Mouse (Mus musculus): Measurements from ENCODE around the gene Rpp38. TPM values are rescaled to one million over a fixed set of nuclear protein-coding genes. Genes with fewer than 3 reads are reported as not detected.
A peak's percentile ranks its signal among the peaks of the same experiment; 100 is the strongest.

Rpp38 gene
- polyA plus RNA-seq (2012; ENCODE audit: insufficient read depth, insufficient read length, missing spikeins), result 6.7 and 13.6 TPM in 2 replicates

- peak within 1 kb of the TSS; percentile 77 for H3K27ac ChIP-seq (replicated peaks; ENCODE audit: low read depth, low read length)
- peak within 1 kb of the TSS; percentile 85 for H3K4me3 ChIP-seq (ENCODE audit: insufficient read depth, low read depth, low read length)
- peaks cover 3% of the 10 kb centered on the region; the same call in 1 of the 2 replicates for H3K4me1 ChIP-seq (ENCODE audit: control insufficient read depth, insufficient read depth, insufficient read length, low read length)
Observed at GRCm38 (mm10) chr2:3332484-3333242, at the start of gene Rpp38. Gene Rpp38, minus strand, starts transcription at chr2:3332643.

- H3K4me1 ChIP-seq (ENCODE audit: control insufficient read depth, insufficient read depth, insufficient read length, low read length), result no peaks in the 10 kb centered on the region
- no peak overlapping the region for H3K27ac ChIP-seq (replicated peaks; ENCODE audit: low read depth, low read length)
- H3K4me3 ChIP-seq (ENCODE audit: insufficient read depth, low read depth, low read length), result no peak overlapping the region
Observed at GRCm38 (mm10) chr2:3365127-3365526, 32.7 kb upstream of the Rpp38 start.

- Histone ChIP-seq H3K27ac (replicated peaks; ENCODE audit: low read depth, low read length) (no peak overlapping the region), H3K4me3 (ENCODE audit: insufficient read depth, low read depth, low read length) (no peak overlapping the region), H3K4me1 (ENCODE audit: control insufficient read depth, insufficient read depth, insufficient read length, low read length) (no peaks in the 10 kb centered on the region)
Observed at GRCm38 (mm10) chr2:3361067-3361466, 28.6 kb upstream of the Rpp38 start.

GRCm38 (mm10) chr2:3357887-3358286, 25.4 kb upstream of the Rpp38 start:
- Histone ChIP-seq H3K27ac (replicated peaks; ENCODE audit: low read depth, low read length) (no peak overlapping the region), H3K4me3 (ENCODE audit: insufficient read depth, low read depth, low read length) (no peak overlapping the region), H3K4me1 (ENCODE audit: control insufficient read depth, insufficient read depth, insufficient read length, low read length) (no peaks in the 10 kb centered on the region)

GRCm38 (mm10) chr2:3356311-3356710, 23.9 kb upstream of the Rpp38 start:
- Histone ChIP-seq H3K4me1 (ENCODE audit: control insufficient read depth, insufficient read depth, insufficient read length, low read length) (no peaks in the 10 kb centered on the region), H3K27ac (replicated peaks; ENCODE audit: low read depth, low read length) (0 out of 2 replicates have a peak overlapping the region, but pooled peaks have one; percentile 21), H3K4me3 (ENCODE audit: insufficient read depth, low read depth, low read length) (no peak overlapping the region)

GRCm38 (mm10) chr2:3355793-3356192, 23.4 kb upstream of the Rpp38 start:
- no peak overlapping the region for H3K27ac ChIP-seq (replicated peaks; ENCODE audit: low read depth, low read length)
- H3K4me1 ChIP-seq (ENCODE audit: control insufficient read depth, insufficient read depth, insufficient read length, low read length), result no peaks in the 10 kb centered on the region
- no peak overlapping the region for H3K4me3 ChIP-seq (ENCODE audit: insufficient read depth, low read depth, low read length)

- no peaks in the 10 kb centered on the region for H3K4me1 ChIP-seq (ENCODE audit: control insufficient read depth, insufficient read depth, insufficient read length, low read length)
Observed at GRCm38 (mm10) chr2:3353160-3353559, 20.7 kb upstream of the Rpp38 start.

GRCm38 (mm10) chr2:3348919-3349318, 16.5 kb upstream of the Rpp38 start:
- no peaks in the 10 kb centered on the region for H3K4me1 ChIP-seq (ENCODE audit: control insufficient read depth, insufficient read depth, insufficient read length, low read length)
- no peak overlapping the region for H3K27ac ChIP-seq (replicated peaks; ENCODE audit: low read depth, low read length)
- H3K4me3 ChIP-seq (ENCODE audit: insufficient read depth, low read depth, low read length), result no peak overlapping the region

More at GRCm38 (mm10) chr2:3353160-3353559, 20.7 kb upstream of the Rpp38 start:
- H3K27ac ChIP-seq (replicated peaks; ENCODE audit: low read depth, low read length), result no peak overlapping the region
- no peak overlapping the region for H3K4me3 ChIP-seq (ENCODE audit: insufficient read depth, low read depth, low read length)

- no peaks in the 10 kb centered on the region for H3K4me1 ChIP-seq (ENCODE audit: control insufficient read depth, insufficient read depth, insufficient read length, low read length)
- H3K27ac ChIP-seq (replicated peaks; ENCODE audit: low read depth, low read length), result no peak overlapping the region
- H3K4me3 ChIP-seq (ENCODE audit: insufficient read depth, low read depth, low read length), result no peak overlapping the region
Observed at GRCm38 (mm10) chr2:3348422-3348821, 16.0 kb upstream of the Rpp38 start.

GRCm38 (mm10) chr2:3335611-3336301, 3.3 kb upstream of the Rpp38 start, which contains the start of gene Acbd7:
Gene Acbd7, plus strand, starts transcription at chr2:3336168.
- H3K4me3 ChIP-seq (ENCODE audit: insufficient read depth, low read depth, low read length), result peak within 1 kb of the TSS; percentile 48
- peaks cover 3% of the 10 kb centered on the region; the same call in 1 of the 2 replicates for H3K4me1 ChIP-seq (ENCODE audit: control insufficient read depth, insufficient read depth, insufficient read length, low read length)

GRCm38 (mm10) chr2:3333761-3334160, 1.3 kb upstream of the Rpp38 start:
- Histone ChIP-seq H3K27ac (replicated peaks; ENCODE audit: low read depth, low read length) (no peak overlapping the region), H3K4me3 (ENCODE audit: insufficient read depth, low read depth, low read length) (no peak overlapping the region)

More at GRCm38 (mm10) chr2:3335611-3336301, 3.3 kb upstream of the Rpp38 start, which contains the start of gene Acbd7:
- no peak within 1 kb of the TSS for H3K27ac ChIP-seq (replicated peaks; ENCODE audit: low read depth, low read length)

GRCm38 (mm10) chr2:3332056-3332455, 387 bp downstream of the Rpp38 start:
- peaks cover 3% of the 10 kb centered on the region; the same call in 1 of the 2 replicates for H3K4me1 ChIP-seq (ENCODE audit: control insufficient read depth, insufficient read depth, insufficient read length, low read length)
- H3K4me3 ChIP-seq (ENCODE audit: insufficient read depth, low read depth, low read length), result peak overlapping the region; percentile 85
- peak overlapping the region; percentile 77 for H3K27ac ChIP-seq (replicated peaks; ENCODE audit: low read depth, low read length)

More at GRCm38 (mm10) chr2:3333761-3334160, 1.3 kb upstream of the Rpp38 start:
- H3K4me1 ChIP-seq (ENCODE audit: control insufficient read depth, insufficient read depth, insufficient read length, low read length), result peaks cover 3% of the 10 kb centered on the region; the same call in 1 of the 2 replicates

GRCm38 (mm10) chr2:3331071-3331703, 1.3 kb downstream of the Rpp38 start:
- H3K27ac ChIP-seq (replicated peaks; ENCODE audit: low read depth, low read length), result no peak overlapping the region
- no peak overlapping the region for H3K4me3 ChIP-seq (ENCODE audit: insufficient read depth, low read depth, low read length)
- peaks cover 3% of the 10 kb centered on the region; the same call in 1 of the 2 replicates for H3K4me1 ChIP-seq (ENCODE audit: control insufficient read depth, insufficient read depth, insufficient read length, low read length)

- peaks cover 3% of the 10 kb centered on the region; the same call in 1 of the 2 replicates for H3K4me1 ChIP-seq (ENCODE audit: control insufficient read depth, insufficient read depth, insufficient read length, low read length)
- no peak overlapping the region for H3K27ac ChIP-seq (replicated peaks; ENCODE audit: low read depth, low read length)
- H3K4me3 ChIP-seq (ENCODE audit: insufficient read depth, low read depth, low read length), result no peak overlapping the region
Observed at GRCm38 (mm10) chr2:3327351-3327750, 5.1 kb downstream of the Rpp38 start.

- no peak overlapping the region for H3K4me3 ChIP-seq (ENCODE audit: insufficient read depth, low read depth, low read length)
- H3K27ac ChIP-seq (replicated peaks; ENCODE audit: low read depth, low read length), result no peak overlapping the region
- peaks cover 3% of the 10 kb centered on the region; the same call in 1 of the 2 replicates for H3K4me1 ChIP-seq (ENCODE audit: control insufficient read depth, insufficient read depth, insufficient read length, low read length)
Observed at GRCm38 (mm10) chr2:3326547-3326946, 5.9 kb downstream of the Rpp38 start.
